Mouse (Mus musculus): ENCODE results near the gene Tekt4. TPM values are rescaled to one million over a fixed set of nuclear protein-coding genes. Genes with fewer than 3 reads are reported as not detected.
A peak's percentile ranks its signal among the peaks of the same experiment; 100 is the strongest.

Gene Tekt4
- total RNA-seq, 2 experiments from 2014 or later: 1.8 to 3.5 TPM

DNA sequence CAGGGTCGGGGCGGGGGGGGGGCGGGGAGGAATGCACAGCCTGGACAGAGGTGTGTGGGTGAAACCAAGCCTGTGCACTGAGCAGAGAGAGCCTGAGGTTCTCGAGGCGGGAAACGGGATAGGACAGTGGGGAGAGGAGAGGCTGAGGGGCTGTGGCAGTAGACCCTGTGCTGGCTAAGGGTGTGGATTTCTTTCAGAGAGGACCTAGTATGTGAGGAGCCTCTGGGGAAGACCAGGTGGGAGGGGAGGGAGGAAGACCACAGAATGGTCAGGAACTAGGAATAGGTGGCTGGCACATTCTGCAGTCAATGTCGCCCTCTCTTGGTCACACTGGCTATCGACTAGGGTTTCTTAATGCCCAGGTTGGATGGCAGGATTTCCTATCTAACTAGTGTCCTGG lies 15.4 kb downstream of the Tekt4 start:
- intact Hi-C loops (cut with DNase I): loop anchor here (1.0 to 2.0 kb wide), 2 partner anchors 71 to 135 kb away; no protein-coding TSS in a partner anchor

DNA sequence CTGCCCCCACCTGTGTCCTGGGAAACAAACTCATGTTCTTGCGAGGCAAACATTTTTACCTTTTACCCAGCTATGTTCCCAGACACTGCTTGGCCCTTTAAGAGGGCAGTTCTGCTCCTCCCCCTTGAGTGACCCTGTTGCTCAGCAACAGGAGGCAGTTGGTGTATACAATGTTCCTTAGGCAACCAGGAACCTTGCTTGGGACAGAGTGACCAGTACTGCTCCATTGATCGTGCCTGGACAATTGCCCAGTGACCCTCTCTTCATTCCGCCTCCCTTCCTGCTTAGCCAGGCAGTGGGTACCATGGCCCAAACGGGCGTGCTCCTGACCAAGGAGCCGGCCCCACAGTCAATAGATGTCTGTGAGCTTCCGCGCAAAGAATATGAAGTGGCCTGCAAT lies 17.0 kb downstream of the Tekt4 start:
- no peak for DNase-seq (ENCODE audit: low spot score in 2 of 2)
- intact Hi-C loops (cut with DNase I): loop anchor here (2.0 kb wide), 1 partner anchor 137 kb away; no protein-coding TSS in a partner anchor

More for the DNA sequence above, 15.4 kb downstream of the Tekt4 start:
- DNase-seq (ENCODE audit: low spot score in 2 of 2): peak; percentile 55 to 66

DNA sequence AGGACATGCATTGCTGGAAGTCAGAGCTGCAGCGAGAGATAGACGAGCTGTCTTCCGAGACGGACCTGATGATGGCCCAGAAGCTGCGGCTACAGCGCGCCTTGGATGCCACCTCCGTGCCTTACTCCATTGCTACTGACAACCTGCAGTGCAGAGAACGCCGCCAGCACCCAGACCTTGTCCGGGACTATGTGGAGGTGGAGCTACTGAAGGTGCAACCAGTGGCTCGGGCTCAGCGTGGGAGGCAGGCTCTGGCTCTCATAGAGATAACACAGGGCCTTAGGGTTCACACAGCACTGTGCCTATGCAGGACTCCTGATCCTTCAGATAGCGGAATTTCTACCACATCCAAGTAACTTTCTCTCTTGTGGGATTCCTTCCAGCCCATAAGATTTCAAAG lies 17.6 kb downstream of the Tekt4 start:
- no peak for DNase-seq (ENCODE audit: low spot score in 2 of 2)
- intact Hi-C loops (cut with DNase I): no loop called here

DNA sequence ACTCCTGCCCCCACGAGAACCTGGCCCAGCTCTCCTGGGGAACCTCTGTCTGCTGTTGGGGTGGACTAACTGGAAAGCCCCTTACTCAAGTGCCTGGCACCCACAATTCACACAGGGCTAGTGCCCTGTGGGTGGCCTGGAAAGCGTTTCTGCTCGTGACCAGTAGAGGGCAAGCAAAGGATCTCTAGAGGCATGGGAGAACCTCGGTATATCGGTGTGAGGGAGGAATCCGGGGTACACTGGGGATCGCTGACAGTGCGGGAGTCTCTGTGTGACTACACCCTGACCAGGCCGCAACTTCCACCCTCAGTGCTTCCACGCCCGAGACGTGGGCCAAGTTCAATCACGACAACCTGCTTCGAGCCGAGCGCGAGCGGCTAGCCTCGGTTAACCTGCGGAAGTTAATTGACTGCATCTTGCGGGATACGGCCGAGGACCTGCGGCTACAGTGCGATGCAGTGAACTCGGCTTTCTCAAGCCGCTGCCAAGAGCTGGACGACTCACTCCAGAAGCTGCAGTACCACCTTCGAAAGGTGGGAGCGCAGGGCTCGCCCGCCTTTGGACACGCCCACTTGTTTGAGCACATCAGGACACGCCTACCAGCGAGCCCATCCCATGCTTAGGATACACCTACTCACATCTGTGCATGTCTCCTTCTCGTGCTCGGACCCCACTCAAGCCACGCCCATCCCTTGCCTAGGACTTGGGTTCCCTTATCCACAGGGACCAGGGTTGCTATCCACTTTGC lies 20.1 kb downstream of the Tekt4 start:
- intact Hi-C loops (cut with DNase I): loop anchor here (5.0 kb wide), 1 partner anchor 318 kb away; the partner anchor contains the start of gene Fam173a
- DNase-seq (ENCODE audit: low spot score in 2 of 2): peak; percentile 43 to 53

DNA sequence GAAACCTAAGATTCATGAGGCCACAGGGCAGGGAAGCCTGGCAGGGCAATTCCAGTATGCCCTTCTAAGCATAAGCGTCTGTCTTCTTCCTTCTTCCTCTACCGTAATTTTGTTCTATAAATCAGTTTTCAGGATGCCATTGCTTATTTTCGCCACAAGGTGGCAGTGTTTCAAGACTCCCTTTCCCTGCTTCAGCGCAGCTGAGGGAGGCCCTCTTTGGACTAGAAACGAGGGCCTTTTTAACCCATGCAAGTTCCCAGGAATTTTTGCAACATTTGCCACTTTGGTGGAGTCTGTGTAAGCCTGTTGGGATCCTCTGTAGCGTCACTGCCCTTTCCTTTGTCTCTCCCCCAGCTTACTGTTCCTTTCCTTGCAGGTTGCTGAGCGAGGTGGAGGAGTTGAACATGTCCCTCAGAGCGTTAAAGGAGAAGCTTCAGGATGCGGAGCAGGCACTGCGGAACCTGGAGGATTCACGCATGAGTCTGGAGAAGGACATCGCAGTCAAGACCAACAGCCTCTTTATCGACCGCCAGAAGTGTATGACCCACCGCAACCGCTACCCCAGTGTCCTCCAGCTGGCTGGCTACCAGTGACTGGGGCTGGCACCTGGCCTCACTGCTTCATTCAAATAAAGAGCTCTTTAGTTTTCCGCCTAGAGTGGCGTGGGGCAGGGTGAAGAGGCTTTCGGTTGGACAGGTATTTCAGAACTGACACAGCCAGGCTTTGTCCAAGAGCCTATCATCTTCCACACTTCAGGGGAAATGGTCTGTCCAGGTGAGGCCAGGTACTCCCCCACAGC lies 21.7 kb downstream of the Tekt4 start:
- intact Hi-C loops (cut with DNase I): loop anchor here (1.0 to 5.0 kb wide), 3 partner anchors 31 to 316 kb away; partner anchors contain the start of gene Fam173a
- peak; percentile 52 to 56 for DNase-seq (ENCODE audit: low spot score in 2 of 2)

DNA sequence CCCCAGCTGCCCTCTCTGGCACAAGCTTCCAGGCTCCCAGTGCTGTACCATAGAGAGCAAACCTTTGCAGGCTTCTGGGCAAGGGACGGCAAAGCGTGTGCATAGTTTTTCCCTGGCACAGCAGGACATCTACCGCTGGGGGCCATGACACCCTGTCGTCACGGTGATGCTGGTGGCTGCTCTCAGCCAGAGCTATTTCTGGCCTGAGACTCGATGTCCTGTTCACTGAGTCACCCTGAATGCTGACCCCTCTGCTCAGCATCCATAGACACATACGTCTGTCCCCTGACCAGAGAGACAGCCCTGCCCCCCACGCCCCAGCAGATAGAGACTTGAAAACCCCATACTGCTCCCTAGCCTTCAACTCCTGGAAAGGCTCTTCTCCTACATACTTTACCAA lies 25.7 kb downstream of the Tekt4 start:
- intact Hi-C loops (cut with DNase I): no loop called here
- DNase-seq (ENCODE audit: low spot score in 2 of 2): no peak

DNA sequence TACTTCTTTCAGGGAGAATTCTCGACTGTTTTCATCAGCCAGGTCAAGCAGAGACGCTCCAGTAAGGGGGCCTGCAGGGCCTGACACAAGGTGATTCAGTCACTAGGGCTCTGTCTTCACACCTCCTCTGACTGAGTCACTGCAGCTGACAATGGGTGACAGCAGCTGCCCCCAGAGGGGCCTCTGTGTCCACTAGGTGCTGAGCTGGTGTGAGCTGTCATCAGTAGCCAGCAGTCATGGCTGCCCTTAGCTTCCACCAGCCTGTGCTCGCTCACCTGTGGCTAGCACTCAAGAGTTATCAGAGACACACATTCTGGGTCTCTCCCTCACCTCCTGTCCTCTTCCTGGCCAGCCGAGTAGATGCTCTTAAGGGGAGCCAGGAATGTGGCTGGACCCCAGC lies 26.4 kb downstream of the Tekt4 start:
- intact Hi-C loops (cut with DNase I): no loop called here
- DNase-seq (ENCODE audit: low spot score in 2 of 2): no peak

DNA sequence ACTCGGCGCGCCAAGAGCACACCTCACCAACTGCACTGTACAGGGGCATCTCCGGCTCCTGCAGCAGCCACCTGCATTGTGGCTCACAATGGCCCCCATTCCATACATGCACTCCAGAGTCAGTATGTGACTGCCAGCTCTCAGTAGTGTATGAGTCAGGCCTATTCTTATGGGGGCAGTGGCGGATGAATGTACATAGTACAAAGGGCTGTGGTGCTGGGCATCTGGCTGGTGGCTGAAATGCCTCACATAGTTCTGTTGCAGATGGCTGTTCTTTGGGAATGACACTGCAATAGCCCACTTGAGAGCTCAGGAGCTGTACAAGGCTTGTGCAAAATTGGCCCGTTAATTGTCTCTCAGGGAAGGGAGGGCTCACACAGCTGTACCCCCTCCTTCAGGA lies 27.7 kb downstream of the Tekt4 start:
- intact Hi-C loops (cut with DNase I): no loop called here
- DNase-seq (ENCODE audit: low spot score in 2 of 2): no peak

DNA sequence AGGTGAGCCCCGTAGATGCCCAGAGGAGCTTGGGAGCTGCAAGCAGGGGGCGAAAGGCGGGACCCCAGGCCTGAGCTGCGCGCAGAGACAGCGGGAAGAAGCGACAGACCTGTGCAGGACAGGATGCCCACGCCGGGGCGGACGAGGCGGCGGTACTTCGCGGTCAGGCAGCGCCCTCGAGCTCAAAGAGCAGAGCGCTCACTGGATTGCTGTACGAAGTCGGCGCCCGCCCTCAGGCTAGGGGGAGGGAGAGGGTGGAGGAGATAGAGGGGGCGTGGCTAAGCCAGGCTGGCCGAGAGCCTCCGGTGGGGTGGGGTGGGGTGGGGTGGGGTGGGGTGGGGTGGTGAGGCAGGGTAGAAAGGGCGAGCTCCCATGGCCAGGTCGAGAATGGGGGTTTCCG lies 42.6 kb downstream of the Tekt4 start, which contains the start of gene Sstr5:
TSS of gene Sstr5 (minus strand) at position 276 of the 400 bp plus-strand sequence.
- intact Hi-C loops (cut with DNase I): no loop called here
- DNase-seq (ENCODE audit: low spot score in 2 of 2): no peak

DNA sequence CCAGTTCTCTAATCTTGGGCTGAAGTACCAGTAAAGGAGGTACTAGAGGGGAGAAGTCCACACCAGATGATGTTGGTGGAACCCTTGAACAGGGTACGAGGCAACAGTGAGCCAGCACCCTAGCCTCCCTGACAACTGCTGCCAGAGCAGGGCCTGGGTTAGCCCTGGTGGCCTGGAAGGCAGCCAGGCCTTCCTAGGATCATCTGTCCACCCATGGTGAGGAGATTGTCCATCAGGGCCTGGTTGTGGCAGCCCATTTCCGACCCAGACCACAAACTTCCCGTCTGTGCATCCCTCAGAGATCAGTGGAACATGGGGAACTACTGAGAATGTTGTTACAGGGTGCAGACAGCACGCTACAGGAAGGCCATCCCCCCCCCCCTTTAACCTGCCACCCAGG lies 48.2 kb downstream of the Tekt4 start:
- intact Hi-C loops (cut with DNase I): no loop called here
- no peak for DNase-seq (ENCODE audit: low spot score in 2 of 2)

DNA sequence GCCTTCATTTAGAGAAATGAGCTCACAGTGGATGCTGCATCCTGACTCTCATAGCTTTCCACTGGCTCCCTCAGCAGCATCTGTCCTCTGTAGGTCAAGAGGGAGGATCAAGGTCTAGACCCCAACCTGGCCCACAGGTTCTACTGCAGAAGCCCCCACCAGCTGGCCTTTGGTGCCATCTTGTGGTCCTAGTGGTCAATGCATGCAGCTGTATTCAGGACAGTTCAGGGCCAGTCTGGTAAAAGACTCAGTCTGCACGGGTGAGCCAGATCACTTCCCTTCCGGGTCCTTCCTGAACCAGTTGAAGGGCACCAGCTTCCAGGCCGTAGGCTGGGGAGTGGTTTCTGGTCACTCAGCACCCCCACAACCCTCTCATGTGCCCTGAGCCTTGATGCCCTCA lies 53.4 kb downstream of the Tekt4 start:
- intact Hi-C loops (cut with DNase I): loop anchor here (1.0 to 5.0 kb wide), 3 partner anchors 31 to 191 kb away; no protein-coding TSS in a partner anchor
- peak; percentile 59 to 61 for DNase-seq (ENCODE audit: low spot score in 2 of 2)

DNA sequence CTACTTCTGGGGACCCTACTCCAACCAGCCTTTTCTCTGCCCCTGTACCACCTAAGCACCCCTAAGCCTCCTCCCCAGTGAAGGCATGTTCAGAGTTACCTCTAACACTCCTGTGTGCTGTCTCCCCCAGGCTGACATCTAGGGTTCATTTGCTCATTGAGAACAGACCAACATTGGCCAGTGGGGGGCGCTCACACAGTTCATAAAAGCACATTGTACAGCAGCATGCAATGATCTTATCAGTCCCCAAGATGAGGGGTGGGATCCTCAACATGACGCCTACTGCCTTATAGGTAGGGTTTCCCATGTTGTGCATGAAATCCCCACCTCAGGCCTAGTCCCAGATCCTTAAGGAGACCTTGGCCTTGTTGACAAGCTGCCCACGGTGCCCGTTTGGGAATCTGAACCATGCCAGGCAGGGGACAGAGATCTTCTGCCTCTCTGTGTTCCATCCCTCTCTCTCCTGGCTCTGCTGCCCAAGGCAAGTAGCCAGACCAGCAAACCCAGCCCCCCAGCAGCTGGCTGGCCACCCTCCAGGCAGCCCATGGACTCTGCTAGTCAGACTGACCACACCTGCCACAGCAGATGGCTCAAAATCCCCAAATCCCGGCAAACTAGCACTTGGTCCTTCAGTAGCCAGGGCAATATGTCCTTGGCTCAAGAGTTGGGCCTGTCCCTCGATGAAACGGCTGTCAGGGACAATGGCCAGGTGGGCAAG lies 54.6 kb downstream of the Tekt4 start:
- peak; percentile 65 to 70 for DNase-seq (ENCODE audit: low spot score in 2 of 2)
- intact Hi-C loops (cut with DNase I): loop anchor here (2.0 to 5.0 kb wide), 2 partner anchors 58 to 190 kb away; no protein-coding TSS in a partner anchor

DNA sequence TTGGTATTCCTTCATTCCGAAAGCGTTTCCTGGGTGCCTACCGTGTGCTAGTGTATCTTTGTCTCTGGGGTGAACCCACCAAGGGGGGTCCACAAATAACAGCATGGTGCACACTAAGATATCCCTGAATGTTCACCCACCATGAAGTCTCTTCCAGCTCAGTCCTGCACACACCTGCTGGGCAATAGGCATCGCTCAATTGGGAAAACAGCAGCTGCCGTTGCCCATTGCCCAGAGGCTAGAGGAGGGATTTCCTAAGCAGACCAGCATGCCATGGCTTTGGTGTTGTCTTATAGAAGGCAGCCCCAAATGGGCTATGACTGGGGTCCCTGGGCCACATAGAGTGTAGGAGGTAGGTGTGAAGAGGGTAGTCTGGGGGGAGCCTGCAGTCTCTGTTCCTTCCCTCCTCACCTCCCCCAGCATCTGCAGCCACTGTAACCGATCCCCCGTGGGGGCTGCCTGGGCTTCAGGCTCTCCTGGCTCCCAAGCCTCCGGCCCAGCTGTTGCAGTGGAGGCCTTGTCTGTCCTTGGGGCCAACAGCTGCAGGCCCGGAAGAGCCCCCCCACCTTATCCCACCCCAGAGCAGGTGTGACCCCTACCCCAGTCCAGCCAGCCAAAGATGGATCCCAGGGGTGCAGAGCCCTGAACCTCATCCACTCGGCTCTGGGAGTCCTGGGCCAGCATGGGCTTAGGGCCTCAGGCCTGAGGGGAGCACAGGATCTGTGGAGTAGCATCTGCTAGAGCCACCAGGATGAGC lies 55.8 kb downstream of the Tekt4 start:
- no peak for DNase-seq (ENCODE audit: low spot score in 2 of 2)
- intact Hi-C loops (cut with DNase I): no loop called here

DNA sequence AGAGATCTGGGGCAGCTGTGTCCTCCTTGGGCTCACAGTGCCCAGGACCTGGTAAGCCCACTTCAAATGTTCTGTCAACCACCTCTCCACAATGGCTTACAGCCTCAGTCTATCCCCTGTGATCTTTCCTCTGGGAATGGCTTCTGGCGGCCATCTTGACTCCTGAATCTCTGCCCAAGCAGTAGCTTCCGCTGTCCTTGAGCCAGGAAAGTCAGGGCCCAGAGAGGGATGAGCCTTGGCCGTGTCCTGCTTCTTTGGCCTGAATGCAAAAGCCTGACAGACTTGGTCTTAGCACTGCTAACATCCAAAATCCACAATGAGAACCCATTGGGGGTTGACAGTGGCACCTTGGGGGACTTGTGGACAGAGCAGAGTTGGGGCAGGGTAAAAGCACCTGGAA lies 57.5 kb downstream of the Tekt4 start:
- no peak for DNase-seq (ENCODE audit: low spot score in 2 of 2)
- intact Hi-C loops (cut with DNase I): no loop called here

DNA sequence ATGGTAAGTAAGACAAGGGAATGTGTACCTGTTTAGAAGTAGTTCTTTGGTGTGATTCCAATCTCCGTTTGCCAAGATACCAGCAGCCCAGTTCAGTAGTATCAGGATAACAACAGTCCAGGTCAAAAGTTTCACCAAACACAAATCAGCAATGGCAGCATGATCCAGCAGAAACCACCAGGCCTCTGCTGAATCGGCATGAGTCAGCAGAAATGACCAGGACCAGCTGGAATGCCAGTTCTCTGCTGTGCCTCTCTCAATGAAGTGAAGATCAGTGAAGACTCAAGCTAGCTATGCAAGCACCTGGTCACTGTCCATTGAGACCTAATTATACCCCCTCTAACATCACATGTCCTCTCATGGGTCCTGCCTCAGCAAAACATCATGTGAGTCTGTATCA lies 59.6 kb downstream of the Tekt4 start:
- no peak for DNase-seq (ENCODE audit: low spot score in 2 of 2)
- intact Hi-C loops (cut with DNase I): no loop called here

DNA sequence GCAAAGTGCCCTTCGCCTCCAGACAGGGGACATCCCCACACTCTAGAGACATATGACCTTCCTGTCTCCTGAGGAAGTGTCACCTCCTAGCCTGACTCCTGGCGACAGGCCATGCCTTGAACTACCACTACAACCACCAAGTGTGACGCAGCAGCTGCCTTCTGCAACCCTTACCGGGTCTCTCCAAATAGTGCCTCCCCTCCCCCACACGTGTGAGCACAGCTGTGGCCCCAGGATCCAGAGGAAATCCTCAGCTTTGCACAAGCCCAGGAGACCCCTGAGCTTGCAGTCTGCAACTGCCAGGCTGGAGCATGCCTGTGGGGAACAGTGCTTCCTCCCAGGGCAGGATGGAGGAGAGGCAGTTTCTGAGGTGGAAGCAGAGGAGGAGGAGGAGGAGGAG lies 61.9 kb downstream of the Tekt4 start:
- intact Hi-C loops (cut with DNase I): loop anchor here (5.0 kb wide), 1 partner anchor 41 kb away; no protein-coding TSS in a partner anchor
- no peak for DNase-seq (ENCODE audit: low spot score in 2 of 2)

DNA sequence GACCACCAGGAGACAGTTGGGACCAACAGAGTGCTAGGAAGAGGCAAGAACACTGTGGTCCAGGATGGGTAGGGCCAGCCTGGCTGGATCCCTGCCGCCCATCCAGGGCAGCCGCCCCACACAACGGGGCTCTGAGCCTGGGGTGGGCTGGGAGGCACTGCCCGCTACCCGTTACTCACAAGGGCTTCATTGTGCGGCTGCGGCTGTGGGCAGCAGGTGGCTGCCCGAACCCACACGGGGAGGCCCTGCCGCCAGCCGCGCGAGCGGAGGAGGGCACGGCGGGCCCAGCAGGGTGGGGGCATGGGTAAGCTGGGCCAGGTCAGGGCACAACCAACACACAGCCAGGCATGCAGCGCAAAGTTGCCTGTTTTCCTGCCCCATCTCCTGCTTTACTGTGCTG lies 63.7 kb downstream of the Tekt4 start:
- intact Hi-C loops (cut with DNase I): loop anchor here (5.0 kb wide), 1 partner anchor 39 kb away; no protein-coding TSS in a partner anchor

DNA sequence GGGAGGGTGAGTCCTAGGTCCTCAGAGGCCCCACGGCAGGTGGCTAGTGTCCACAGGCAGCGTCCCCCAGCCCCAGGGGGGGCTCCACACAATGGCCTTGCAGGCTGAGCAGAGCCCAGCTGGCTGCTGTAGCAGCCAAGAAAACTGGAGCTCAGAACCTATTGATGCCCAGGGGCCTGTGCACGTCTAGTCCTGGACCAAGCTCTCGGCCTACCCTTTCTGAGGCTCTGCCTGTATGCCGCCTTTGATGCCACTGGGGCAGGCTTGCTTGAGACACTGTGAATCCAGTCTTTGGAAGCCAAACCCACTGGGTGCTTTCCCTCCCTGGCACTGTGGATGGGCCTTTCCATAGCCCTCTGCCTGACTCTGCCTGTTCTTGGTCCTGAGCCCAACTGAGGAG lies 65.1 kb downstream of the Tekt4 start:
- intact Hi-C loops (cut with DNase I): loop anchor here (5.0 kb wide), 1 partner anchor 38 kb away; no protein-coding TSS in a partner anchor
- DNase-seq (ENCODE audit: low spot score in 2 of 2): peak; percentile 17 to 20

More for the DNA sequence above, 63.7 kb downstream of the Tekt4 start:
- DNase-seq (ENCODE audit: low spot score in 2 of 2): peak; percentile 32 to 42

DNA sequence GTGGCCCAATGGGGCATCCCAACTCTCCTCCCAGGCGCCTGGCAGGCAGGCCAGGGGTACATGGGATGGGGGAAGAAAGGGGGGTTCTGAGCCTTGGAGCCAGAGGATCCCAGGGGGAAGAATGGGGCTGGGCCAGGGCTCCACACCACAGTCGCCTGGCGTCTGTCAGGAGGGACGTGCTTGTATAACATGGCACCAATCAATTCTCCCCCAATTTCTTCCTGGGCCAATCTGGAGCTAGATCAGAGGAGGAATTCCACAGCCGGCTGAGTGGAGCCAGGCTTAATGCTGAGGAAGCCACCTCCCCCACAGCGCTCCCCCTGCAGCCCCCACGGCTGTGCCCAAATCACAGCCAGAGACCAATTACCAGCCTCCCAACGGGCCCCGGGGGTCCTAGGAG lies 66.1 kb downstream of the Tekt4 start:
- no peak for DNase-seq (ENCODE audit: low spot score in 2 of 2)
- intact Hi-C loops (cut with DNase I): no loop called here
